Comparison of ENCODE assay signal across 9 mouse cellular contexts in genomic region chr16:91841026-91841630, GRCm38 (mm10).
DNase-seq lines count a peak whose midpoint lies in the region; ATAC-seq lines count a peak whose summit lies in the region.
"Had no signal": no experiment of that assay in that cellular context is flagged by ENCODE, and none has a peak within 500 bp of the region (broad histone marks: within the 10 kb centered on the region; RNA-seq: fewer than 3 reads in every experiment).

No protein-coding gene starts in this region.

- no peaks in the 10 kb centered on the region for H3K27me3 ChIP-seq in intestine, embryonic 15.5 days (replicated peaks)
- H3K27me3 ChIP-seq: neural tube, embryonic 12.5 days had no signal

- H3K27ac ChIP-seq in intestine, embryonic 15.5 days: no peak overlapping the region
- H3K27ac ChIP-seq: neural tube, embryonic 12.5 days had no signal

- H3K36me3 ChIP-seq in intestine, embryonic 15.5 days: no peaks in the 10 kb centered on the region; the same call in 1 of the 2 replicates

- H3K9ac ChIP-seq in intestine, embryonic 15.5 days: no peak overlapping the region
- H3K9ac ChIP-seq: neural tube, embryonic 12.5 days had no signal

- no peaks in the 10 kb centered on the region for H3K9me3 ChIP-seq in intestine, embryonic 15.5 days
- H3K9me3 ChIP-seq: neural tube, embryonic 12.5 days had no signal

- peak; percentile 73 to 74 for DNase-seq in cerebellum, postnatal 14 days
- DNase-seq in cerebellum, adult 18-20 months: no peak
- DNase-seq in urinary bladder, postnatal 14 days (ENCODE audit: low spot score): peak; percentile 62
- no peak for DNase-seq in urinary bladder, adult 18-20 months (ENCODE audit: low spot score in 2 of 2)
- DNase-seq in thymus, postnatal 4 days: no peak
- no peak for DNase-seq in c-Kit-positive CD71-positive TER-119-positive erythroid progenitor cells, embryonic 14.5 days (ENCODE audit: low spot score)
- no peak for DNase-seq in retina, postnatal 1 day

- ATAC-seq in intestine, embryonic 15.5 days: 0 out of 2 replicates have a peak, but pooled peaks have one; percentile 44

- H3K4me2 ChIP-seq in intestine, embryonic 15.5 days (replicated peaks): no peak overlapping the region
- H3K4me2 ChIP-seq: neural tube, embryonic 12.5 days had no signal

- H3K4me3 ChIP-seq in intestine, embryonic 15.5 days (replicated peaks): no peak overlapping the region
- H3K4me3 ChIP-seq: neural tube, embryonic 12.5 days had no signal

- H3K4me1 ChIP-seq in intestine, embryonic 15.5 days (replicated peaks): peaks cover 1% of the 10 kb centered on the region; the same call in 1 of the 2 replicates

- 71% methylated on average over 14 of the region's 14 CpGs for WGBS in intestine, embryonic 15.5 days

Comparison
In these comparisons a context has a peak if more than half of its experiments do, and no peak if none do; other contexts are left out.
1. DNase-seq: peak in cerebellum, postnatal 14 days (2 of 2) and urinary bladder, postnatal 14 days (single experiment); none in cerebellum, adult 18-20 months (0 of 2), urinary bladder, adult 18-20 months (0 of 2), thymus, postnatal 4 days (single experiment), c-Kit-positive CD71-positive TER-119-positive erythroid progenitor cells, embryonic 14.5 days (single experiment) and retina, postnatal 1 day (single experiment).